Mouse (Mus musculus) brown adipose tissue, adult 24 weeks (tissue): ENCODE data around the gene Zpbp2. TPM values are rescaled to one million over a fixed set of nuclear protein-coding genes. Genes with fewer than 3 reads are reported as not detected.
"Not testable (repeated sequence)": the region's sequence is repeated elsewhere in the genome, so short reads cannot be mapped to it uniquely, and the experiment has no call there.

Experiments used
- H3K27ac ChIP-seq: fragments of 200-500 bp; replicated peaks from 2 replicates; pipeline ENCODE4 v1.5.1; 2012; ENCODE audit warnings: low read depth, mild to moderate bottlenecking, low read length
- H3K4me1 ChIP-seq: fragments of 200-500 bp; 2 replicates; pipeline ENCODE4 v1.6.1; 2012; ENCODE audit warnings: low read length, mixed read lengths; ENCODE audit not compliant: control insufficient read depth, insufficient read depth, insufficient read length
- H3K4me3 ChIP-seq: fragments of 200-500 bp; 2 replicates; pipeline ENCODE4 v1.5.1; 2012; ENCODE audit warnings: low read depth, mild to moderate bottlenecking, low read length, moderate library complexity; ENCODE audit not compliant: insufficient read depth
- polyA plus RNA-seq: library from polyadenylated mRNA; stranded (reverse); fragments of >200 nt; gene quantifications from 2 replicates; pipeline ENCODE4 v1.2.4, GENCODE M21; 2012; ENCODE audit not compliant: missing spikeins, insufficient read depth, insufficient read length

The Zpbp2 gene
- polyA plus RNA-seq, 1 experiment, result 2.3 TPM

DNA sequence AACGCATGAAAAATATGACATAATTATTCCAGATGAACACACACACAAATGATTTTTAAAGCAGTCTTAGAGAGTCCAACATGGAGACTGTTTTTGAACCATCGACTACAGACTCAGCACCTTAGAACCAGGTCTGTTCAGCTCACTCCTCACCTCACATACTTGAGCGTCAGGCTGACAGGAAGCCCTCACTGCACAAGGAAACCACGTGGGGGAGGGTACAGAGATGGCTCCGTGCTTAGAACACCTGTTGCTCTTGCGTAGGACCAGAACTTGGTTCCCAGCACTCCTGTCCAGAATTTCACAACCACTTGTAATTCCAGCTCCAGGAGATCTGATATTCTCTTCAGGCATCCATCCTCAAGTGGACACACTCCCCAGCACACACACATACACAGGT lies 44.1 kb downstream of the Zpbp2 start:
- H3K27ac ChIP-seq, result no peak overlapping the region

DNA sequence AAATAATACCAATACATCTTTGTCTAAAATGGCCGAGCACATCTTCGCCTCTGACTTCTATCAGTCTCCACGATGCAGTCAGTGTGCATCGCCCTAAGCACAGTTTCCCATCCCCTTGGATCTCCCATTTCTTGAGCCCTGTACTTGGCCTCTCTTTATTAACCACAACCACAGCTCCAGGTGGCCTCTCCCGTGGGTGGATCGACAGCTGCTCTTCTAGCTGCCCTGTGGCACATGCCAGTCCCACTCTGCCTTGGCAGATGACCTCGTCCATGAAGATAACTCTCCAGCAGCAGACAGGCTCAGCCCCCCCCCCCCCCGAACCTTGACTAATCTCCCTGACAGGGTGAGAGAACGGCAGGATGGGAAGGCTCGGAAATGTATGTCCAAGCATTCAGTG lies 44.6 kb downstream of the Zpbp2 start:
- Histone ChIP-seq H3K4me1 (no peaks in the 10 kb centered on the region), H3K4me3 (no peak overlapping the region), H3K27ac (no peak overlapping the region)

More for the DNA sequence above, 44.1 kb downstream of the Zpbp2 start:
- Histone ChIP-seq H3K4me3 (no peak overlapping the region), H3K4me1 (no peaks in the 10 kb centered on the region)

DNA sequence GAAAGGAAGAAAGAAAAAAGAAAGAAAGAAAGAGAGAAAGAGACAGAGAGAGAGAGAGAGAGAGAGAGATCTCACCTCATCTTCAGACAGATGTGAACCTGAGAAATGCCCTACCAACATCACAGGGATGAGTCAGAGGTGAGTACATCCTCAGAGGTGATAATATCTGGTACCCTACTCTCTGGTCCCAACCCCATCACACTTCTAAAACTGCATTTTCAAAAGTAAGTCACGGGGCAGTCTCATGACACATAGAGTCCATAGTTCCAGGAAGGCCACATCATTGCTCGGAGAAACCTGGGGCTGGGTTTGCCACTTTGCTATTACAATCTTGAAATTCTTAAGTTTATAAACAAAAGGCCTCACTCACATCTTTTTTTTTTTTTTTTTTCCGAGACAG lies 45.1 kb downstream of the Zpbp2 start:
- Histone ChIP-seq H3K4me1 (no peaks in the 10 kb centered on the region), H3K4me3 (no peak overlapping the region), H3K27ac (no peak overlapping the region)

DNA sequence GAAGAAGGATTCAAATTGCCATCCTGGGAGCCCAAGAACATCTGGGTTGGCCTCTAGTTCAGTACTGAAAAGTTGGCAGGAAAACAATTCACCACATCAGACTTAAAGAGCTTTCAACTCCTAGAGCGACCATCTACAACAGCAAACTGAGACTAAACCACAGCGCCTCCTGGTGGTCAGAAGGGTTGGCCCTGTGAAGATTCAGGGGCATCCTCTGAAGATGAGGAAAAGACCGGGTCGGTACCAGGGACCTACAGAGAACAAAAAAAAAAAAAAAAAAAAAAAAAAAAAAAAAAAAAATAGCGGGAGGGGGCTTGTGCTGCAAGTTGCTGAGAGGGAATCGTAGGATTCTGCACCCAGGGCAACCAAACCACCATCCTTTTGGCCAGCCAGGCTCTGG lies 46.5 kb downstream of the Zpbp2 start:
- Histone ChIP-seq H3K4me1 (no peaks in the 10 kb centered on the region; the same call in 1 of the 2 replicates), H3K27ac (no peak overlapping the region), H3K4me3 (no peak overlapping the region)

DNA sequence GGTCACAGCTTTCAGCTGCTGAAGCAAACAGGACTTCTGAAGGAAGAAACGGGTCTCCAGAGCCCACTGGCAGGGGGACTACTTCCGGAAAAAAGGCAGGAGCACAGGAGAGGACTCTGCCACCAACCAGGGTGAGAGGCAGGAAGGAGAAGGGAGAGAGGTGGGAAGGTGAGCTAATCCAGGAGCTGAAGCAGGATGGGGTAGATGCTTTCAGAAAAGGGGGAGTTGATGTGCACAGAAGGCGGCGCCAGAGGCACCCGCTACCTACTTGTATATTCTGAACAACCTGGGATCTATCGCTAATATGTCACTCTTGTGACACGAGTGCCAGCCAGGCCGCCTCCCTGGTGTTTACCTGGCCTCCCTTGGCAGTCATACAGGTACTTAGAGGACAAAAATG lies 47.1 kb downstream of the Zpbp2 start, which contains the start of gene Lrrc3c:
Lrrc3c (plus strand) TSS at position 301 of the 400 bp plus-strand sequence.
- Histone ChIP-seq H3K4me3 (peak within 1 kb of the TSS; percentile 19; the same call in 1 of the 2 replicates), H3K4me1 (no peaks in the 10 kb centered on the region; the same call in 1 of the 2 replicates), H3K27ac (no peak within 1 kb of the TSS)

DNA sequence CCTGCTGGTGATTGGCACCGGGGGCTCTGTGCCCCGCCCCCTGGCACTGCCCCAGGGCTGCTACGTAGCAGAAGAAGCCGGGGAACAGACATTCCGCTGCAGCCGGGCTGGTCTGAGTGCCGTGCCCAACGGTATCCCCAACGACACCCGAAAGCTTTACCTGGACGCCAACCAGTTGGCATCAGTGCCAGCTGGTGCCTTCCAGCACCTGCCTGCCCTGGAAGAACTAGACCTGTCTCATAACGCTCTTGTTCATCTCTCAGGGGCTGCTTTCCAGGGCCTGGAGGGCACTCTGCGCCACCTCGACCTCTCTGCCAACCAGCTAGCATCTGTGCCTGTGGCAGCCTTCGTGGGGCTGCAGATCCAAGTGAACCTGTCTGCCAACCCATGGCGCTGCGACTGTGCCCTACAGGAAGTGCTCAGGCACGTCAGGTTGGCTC lies 48.0 kb downstream of the Zpbp2 start:
- no peaks in the 10 kb centered on the region; the same call in 1 of the 2 replicates for H3K4me1 ChIP-seq

DNA sequence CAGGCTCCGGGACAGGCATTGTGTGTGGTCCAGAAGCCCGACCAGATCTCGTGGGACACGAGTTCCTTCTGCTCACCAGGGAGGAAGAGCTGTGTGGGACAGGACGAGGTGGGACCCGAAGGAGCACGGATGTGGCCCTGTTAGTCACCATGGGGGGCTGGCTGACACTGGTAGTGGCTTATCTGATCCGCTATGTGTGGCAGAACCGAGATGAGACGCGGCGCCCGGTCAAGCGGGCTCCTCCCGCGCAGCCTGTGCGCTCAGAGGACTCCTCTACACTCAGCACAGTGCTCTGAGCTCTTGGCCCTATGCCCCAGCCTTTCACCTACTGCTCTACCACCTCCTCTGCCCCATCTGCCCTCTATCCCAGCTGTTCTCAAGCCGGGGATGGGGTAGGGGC lies 48.4 kb downstream of the Zpbp2 start:
- H3K4me1 ChIP-seq, result no peaks in the 10 kb centered on the region; the same call in 1 of the 2 replicates
- H3K4me3 ChIP-seq, result peak overlapping the region; percentile 19; the same call in 1 of the 2 replicates
- no peak overlapping the region for H3K27ac ChIP-seq

More for the DNA sequence above, 48.0 kb downstream of the Zpbp2 start:
- Histone ChIP-seq H3K27ac (no peak overlapping the region), H3K4me3 (peak overlapping the region; percentile 19; the same call in 1 of the 2 replicates)

DNA sequence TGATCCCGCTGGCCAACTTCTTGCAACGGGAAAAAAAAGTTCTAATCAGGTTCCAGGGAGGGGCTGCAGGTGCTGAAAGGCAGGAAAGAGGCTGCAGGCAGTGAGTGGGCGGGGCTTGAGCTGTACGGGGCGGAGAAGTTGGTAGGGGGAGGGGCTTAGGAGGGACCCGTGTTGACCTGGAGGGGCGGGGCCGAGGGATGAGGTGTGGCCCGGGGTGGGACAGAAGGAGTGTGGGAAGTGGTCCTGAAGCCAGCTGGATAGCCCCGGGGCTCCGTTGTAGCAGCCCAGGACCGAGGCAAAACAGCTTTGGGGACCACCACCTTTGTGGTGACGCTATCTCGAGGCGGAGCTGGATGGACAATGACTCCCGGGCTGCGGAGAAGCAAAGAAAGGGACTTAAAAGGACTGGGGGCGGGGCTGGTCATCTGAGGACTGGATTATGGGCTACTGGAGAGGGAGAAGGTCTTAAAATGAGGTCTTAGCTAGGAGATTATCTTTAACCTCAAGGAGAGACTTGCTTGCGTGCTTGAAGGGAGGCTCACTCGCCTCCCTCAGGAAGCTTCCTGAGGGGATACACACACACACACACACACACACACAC lies 51.3 kb downstream of the Zpbp2 start:
- Histone ChIP-seq H3K27ac (no peak overlapping the region), H3K4me3 (no peak overlapping the region), H3K4me1 (no peaks in the 10 kb centered on the region; the same call in 1 of the 2 replicates)

DNA sequence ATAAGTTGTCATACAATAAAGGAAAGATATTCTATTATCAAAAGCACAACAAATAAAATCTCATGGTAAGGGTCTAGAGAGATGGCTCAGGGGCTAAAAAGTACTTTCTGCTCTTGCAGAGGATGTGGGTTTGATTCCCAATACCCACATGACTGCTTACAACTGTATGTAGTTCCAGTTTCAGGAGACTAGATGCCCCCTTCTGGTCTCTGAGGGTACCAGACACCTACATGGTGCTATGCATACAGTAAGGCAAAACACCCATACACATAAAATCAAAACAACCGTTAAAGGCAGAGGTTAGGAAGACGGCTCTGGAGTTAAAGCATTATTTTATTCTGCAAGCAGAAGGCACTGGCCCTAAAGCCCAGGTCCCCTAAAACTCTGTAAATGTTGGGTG lies 53.1 kb downstream of the Zpbp2 start:
- Histone ChIP-seq H3K4me3 (no peak overlapping the region), H3K4me1 (no peaks in the 10 kb centered on the region; the same call in 1 of the 2 replicates), H3K27ac (no peak overlapping the region)

DNA sequence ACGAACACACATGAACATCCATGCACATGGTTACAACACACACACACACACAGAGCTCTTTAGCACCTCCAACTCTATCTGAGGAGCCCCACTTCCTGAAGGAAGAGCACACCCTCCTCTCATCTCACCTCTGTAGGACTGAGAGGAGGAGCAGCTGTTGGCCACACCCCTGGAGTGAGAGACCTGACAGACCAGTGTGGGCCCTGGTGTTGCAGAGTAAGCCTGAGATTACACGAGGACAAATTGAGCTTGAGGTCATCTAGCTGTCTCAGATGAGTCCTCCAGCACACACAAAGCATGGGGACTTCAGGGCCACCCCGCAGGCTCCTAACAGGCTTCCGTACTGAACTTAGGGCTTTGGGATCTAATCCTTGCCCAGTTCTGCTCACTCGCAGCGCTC lies 54.0 kb downstream of the Zpbp2 start:
- not testable (repeated sequence) for H3K4me1 ChIP-seq, H3K4me3 ChIP-seq, H3K27ac ChIP-seq

DNA sequence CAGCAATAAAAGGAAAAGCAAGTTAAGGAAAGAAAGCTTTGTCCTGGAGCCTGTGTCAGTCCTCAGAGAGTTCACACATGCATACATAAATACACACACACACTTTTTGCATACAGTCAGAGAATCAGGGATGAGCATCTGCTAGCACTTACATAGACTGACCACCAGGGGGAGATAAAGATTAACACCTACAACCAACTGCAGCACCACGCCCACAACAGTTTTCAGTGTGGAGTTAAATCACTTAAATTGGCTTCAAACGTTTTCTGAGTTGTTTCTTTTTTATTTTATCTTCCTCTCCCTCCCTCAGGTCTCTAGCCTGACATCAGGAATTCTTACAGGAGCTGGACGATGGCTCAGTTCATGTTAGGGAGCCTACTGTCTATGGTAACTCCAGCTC lies 55.9 kb downstream of the Zpbp2 start:
- no peak overlapping the region for H3K4me3 ChIP-seq
- H3K27ac ChIP-seq, result no peak overlapping the region
- no peaks in the 10 kb centered on the region; the same call in 1 of the 2 replicates for H3K4me1 ChIP-seq

Other genes with a start within 250 kb of the Zpbp2 start
- gene Neurod2, start 221.4 kb upstream of the Zpbp2 start, polyA plus RNA-seq, result not detected in 2 replicates
- not detected in 2 replicates for gene Ppp1r1b, start 202.7 kb upstream of the Zpbp2 start, polyA plus RNA-seq
- gene Stard3, start 192.7 kb upstream of the Zpbp2 start, polyA plus RNA-seq, result 5.3 and 8.1 TPM in 2 replicates
- gene Tcap, start 167.3 kb upstream of the Zpbp2 start, polyA plus RNA-seq, result 41.6 and 83.6 TPM in 2 replicates
- not detected in 2 replicates for gene Pnmt, start 164.6 kb upstream of the Zpbp2 start, polyA plus RNA-seq
- gene Pgap3, start 150.6 kb upstream of the Zpbp2 start, polyA plus RNA-seq, result 2.1 and 2.4 TPM in 2 replicates
- 0.50 and 1.9 TPM in 2 replicates for gene Erbb2, start 138.6 kb upstream of the Zpbp2 start, polyA plus RNA-seq
- gene Mien1, start 112.1 kb upstream of the Zpbp2 start, polyA plus RNA-seq, result 98.2 and 141 TPM in 2 replicates
- gene Grb7, start 104.7 kb upstream of the Zpbp2 start, polyA plus RNA-seq, result 0.59 and 1.0 TPM in 2 replicates
- not detected in 2 replicates for gene Ikzf3, start 5.1 kb upstream of the Zpbp2 start, polyA plus RNA-seq
- gene Ormdl3, start 36.3 kb downstream of the Zpbp2 start, polyA plus RNA-seq, result 276 and 329 TPM in 2 replicates
- not detected in 2 replicates for gene Lrrc3c, start 47.2 kb downstream of the Zpbp2 start, polyA plus RNA-seq
- gene Gm12355, start 74.6 kb downstream of the Zpbp2 start, polyA plus RNA-seq, result 5.2 and 8.8 TPM in 2 replicates
- gene Gsdma3, start 75.3 kb downstream of the Zpbp2 start, polyA plus RNA-seq, result not detected in 2 replicates
- gene Gsdma2, start 95.7 kb downstream of the Zpbp2 start, polyA plus RNA-seq, result not detected in 2 replicates
- gene Gsdma, start 113.3 kb downstream of the Zpbp2 start, polyA plus RNA-seq, result not detected in 2 replicates
- 73.1 and 84.4 TPM in 2 replicates for gene Psmd3, start 131.5 kb downstream of the Zpbp2 start, polyA plus RNA-seq
- not detected in 2 replicates for gene Csf3, start 150.2 kb downstream of the Zpbp2 start, polyA plus RNA-seq
- gene Med24, start 178.3 kb downstream of the Zpbp2 start, polyA plus RNA-seq, result 18.4 and 24.7 TPM in 2 replicates
- gene Thra, start 189.5 kb downstream of the Zpbp2 start, polyA plus RNA-seq, result 64.4 and 82.3 TPM in 2 replicates
- gene Nr1d1, start 224.2 kb downstream of the Zpbp2 start, polyA plus RNA-seq, result 78.3 and 90.9 TPM in 2 replicates
- 36.3 and 40.8 TPM in 2 replicates for gene Msl1, start 244.4 kb downstream of the Zpbp2 start, polyA plus RNA-seq